Mouse (Mus musculus) heart, postnatal 0 days (tissue): ENCODE measurements around the gene Numa1. TPM values are rescaled to one million over a fixed set of nuclear protein-coding genes. Genes with fewer than 3 reads are reported as not detected.

ENCODE experiments used
- ATAC-seq: fragments of 200-750 bp; cut with Nextera tagmentation; 2 replicates; pipeline ENCODE4 v1.8.0; 2017; ENCODE audit warnings: low read depth, moderate number of reproducible peaks, moderate library complexity; ENCODE audit not compliant: insufficient read depth
- DNase-seq: peaks from one replicate; pipeline ENCODE4 v3.0.0-alpha.2; 2016; ENCODE audit warnings: low spot score
- H3K27ac ChIP-seq: fragments of 300-500 bp; sonication (generic); 2 replicates; pipeline ENCODE4 v1.5.1; 2014; ENCODE audit warnings: low read depth, mild to moderate bottlenecking
- H3K27me3 ChIP-seq: fragments of 300-500 bp; sonication (generic); 2 replicates; pipeline ENCODE4 v1.6.1; 2014; ENCODE audit warnings: low read length, mixed read lengths; ENCODE audit not compliant: control insufficient read depth, insufficient read depth
- H3K36me3 ChIP-seq: fragments of 300-500 bp; sonication (generic); replicated peaks from 2 replicates; pipeline ENCODE4 v1.6.1; 2014; ENCODE audit warnings: low read length, mixed read lengths; ENCODE audit not compliant: control insufficient read depth, insufficient read depth
- H3K4me1 ChIP-seq: fragments of 300-500 bp; sonication (generic); 2 replicates; pipeline ENCODE4 v1.6.1; 2014; ENCODE audit warnings: antibody characterized with exemption; ENCODE audit not compliant: control insufficient read depth, insufficient read depth
- H3K4me2 ChIP-seq: fragments of 300-500 bp; sonication (generic); 2 replicates; pipeline ENCODE4 v1.6.1; 2014; ENCODE audit warnings: low read depth, mild to moderate bottlenecking, low read length, moderate library complexity
- H3K4me3 ChIP-seq: fragments of 300-500 bp; sonication (generic); 2 replicates; pipeline ENCODE4 v1.5.1; 2014; ENCODE audit warnings: low read depth, low read length
- H3K9ac ChIP-seq: fragments of 300-500 bp; sonication (generic); replicated peaks from 2 replicates; pipeline ENCODE4 v1.6.1; 2014; ENCODE audit warnings: low read depth, low read length, mixed read lengths
- H3K9me3 ChIP-seq: fragments of 300-500 bp; sonication (generic); replicated peaks from 2 replicates; pipeline ENCODE4 v1.6.1; 2016; ENCODE audit warnings: low read length; ENCODE audit not compliant: control insufficient read depth
- CTCF ChIP-seq: IDR thresholded peaks from 2 replicates; pipeline ENCODE4 v1.5.1; 2016; ENCODE audit warnings: antibody characterized with exemption, control low read depth, low read depth
- EP300 ChIP-seq: IDR thresholded peaks from 2 replicates; pipeline ENCODE4 v1.6.1; 2016; ENCODE audit warnings: antibody characterized with exemption, low read depth
- WGBS: fragments of 180-500 bp; shearing (Covaris S2); extraction: QIAGEN DNeasy Blood & Tissue Kit; methylation state at CpG from one replicate; pipeline ENCODE4 v1.1.7; 2014; 5-methylcytosine and 5-hydroxymethylcytosine counted together
- polyA plus RNA-seq: library from polyadenylated mRNA; unstranded; fragments of >200 nt; fragmentation: Nextera tagmentation; extraction: Ambion mirVana; gene quantifications from 2 replicates; pipeline ENCODE4 v1.2.1, GENCODE M21; 2015
- total RNA-seq: library from RNA; depleted of rRNA; stranded (reverse); fragments of >200 nt; gene quantifications from 2 replicates; pipeline ENCODE4 v1.2.3, GENCODE M21; 2014; ENCODE audit warnings: low replicate concordance

Numa1 gene
- total and polyA plus RNA-seq, 2 experiments from 2014 or later = 23.4 to 75.3 TPM

DNA sequence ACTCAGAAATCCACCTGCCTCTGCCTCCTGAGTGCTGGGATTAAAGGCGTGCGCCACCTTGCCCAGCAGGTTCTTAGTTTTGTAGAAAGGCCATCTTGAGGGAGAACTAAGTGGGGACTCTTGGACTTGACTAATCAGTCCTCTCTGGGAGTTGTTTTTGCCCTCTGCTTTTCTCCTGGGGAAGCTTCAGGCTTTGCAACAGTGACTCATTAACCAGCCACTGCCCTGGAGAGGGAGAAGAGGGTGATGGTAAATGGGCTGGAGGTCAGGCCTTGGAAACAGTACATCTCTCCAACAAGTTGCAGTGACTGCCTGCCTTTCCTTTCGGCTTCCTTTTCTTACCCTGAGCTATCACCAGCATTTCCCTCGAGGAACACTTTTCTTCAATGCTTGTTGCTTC, 30.6 kb downstream of the Numa1 start:
- DNase-seq = no peak
- no peaks in the 10 kb centered on the region for H3K27me3 ChIP-seq
- no peaks in the 10 kb centered on the region for H3K36me3 ChIP-seq
- no peak overlapping the region for H3K9ac ChIP-seq
- H3K4me2 ChIP-seq = no peak overlapping the region
- no peaks in the 10 kb centered on the region for H3K9me3 ChIP-seq
- ATAC-seq = no peak
- no peak overlapping the region for H3K27ac ChIP-seq
- TF ChIP-seq CTCF (no peak), EP300 (no peak)
- no peak overlapping the region for H3K4me3 ChIP-seq
- WGBS = 80% methylated on average over 4 of the region's 4 CpGs
- H3K4me1 ChIP-seq = peaks cover 10% of the 10 kb centered on the region

DNA sequence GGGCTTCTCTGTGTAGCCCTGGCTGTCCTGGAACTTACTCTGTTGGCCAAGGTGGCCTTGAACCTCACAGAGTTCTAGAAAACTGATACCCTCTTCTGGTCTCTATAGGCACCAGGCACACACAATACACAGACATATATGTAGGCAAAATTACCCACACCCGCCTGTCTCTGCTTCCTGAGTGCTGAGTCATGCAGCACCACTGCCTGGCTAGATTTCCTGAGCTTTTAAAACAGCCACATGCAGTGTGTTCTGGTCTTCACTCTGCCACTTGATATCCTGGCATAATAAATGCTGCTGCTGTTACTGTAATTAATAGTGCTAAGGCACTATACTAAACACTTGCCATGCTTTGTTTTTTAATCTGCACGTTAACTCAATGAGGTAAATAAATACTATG, 31.7 kb downstream of the Numa1 start:
- no peak for ATAC-seq
- no peaks in the 10 kb centered on the region for H3K9me3 ChIP-seq
- peaks cover 11% of the 10 kb centered on the region for H3K4me1 ChIP-seq
- no peak overlapping the region for H3K4me2 ChIP-seq
- 56% methylated on average over 2 of the region's 2 CpGs for WGBS
- no peak for DNase-seq
- no peak overlapping the region for H3K4me3 ChIP-seq
- H3K27ac ChIP-seq = no peak overlapping the region
- TF ChIP-seq EP300 = no peak
- no peak for TF ChIP-seq CTCF
- no peak overlapping the region for H3K9ac ChIP-seq
- no peaks in the 10 kb centered on the region for H3K27me3 ChIP-seq
- H3K36me3 ChIP-seq = no peaks in the 10 kb centered on the region

DNA sequence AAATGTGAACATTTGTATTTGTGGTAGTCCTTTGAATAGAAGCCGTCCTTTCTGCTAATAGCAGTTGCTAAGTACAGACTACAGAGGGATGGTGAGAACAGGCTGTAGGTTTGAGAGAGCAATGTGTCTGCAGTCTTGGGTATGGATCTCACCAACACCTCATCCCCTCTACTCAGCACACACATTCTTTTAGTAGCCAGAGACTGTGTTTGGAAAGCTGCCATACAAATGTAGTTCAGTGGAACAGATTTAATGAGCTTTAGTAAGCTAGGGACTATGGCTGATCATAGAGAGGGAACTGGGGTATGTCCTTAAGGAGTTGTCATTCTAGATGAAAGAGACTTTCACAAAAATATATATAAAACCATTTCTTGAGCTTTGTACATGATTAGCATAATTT, 33.3 kb downstream of the Numa1 start:
- no peak for TF ChIP-seq CTCF
- TF ChIP-seq EP300 = no peak
- no peak overlapping the region; the same call in 1 of the 2 replicates for H3K27ac ChIP-seq
- 39% methylated on average over 1 of the region's 1 CpGs for WGBS

DNA sequence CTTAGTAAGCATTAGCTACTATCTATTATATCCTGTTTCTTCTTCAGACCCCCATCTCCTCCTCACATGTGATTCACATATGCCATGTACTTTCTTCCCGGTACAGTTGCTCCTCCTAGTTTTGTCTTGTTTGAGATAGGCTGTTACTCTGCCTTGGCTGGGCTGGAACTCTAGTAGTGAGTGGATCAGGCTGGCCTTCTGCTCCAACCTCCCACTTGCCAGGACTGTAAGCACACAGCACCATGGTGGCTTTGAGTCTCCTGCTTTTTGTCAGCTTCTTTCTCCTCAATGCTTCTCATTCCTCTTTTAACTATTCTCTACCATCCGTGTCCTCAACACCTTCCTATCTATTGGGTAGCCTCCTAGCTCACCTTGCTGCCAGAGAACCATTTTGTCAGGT, 34.8 kb downstream of the Numa1 start:
- Histone ChIP-seq H3K4me1 (peaks cover 26% of the 10 kb centered on the region), H3K27me3 (no peaks in the 10 kb centered on the region), H3K36me3 (no peaks in the 10 kb centered on the region), H3K9ac (no peak overlapping the region), H3K9me3 (no peaks in the 10 kb centered on the region), H3K27ac (peak overlapping the region; percentile 96; the same call in 1 of the 2 replicates), H3K4me2 (0 out of 2 replicates have a peak overlapping the region, but pooled peaks have one; percentile 77), H3K4me3 (no peak overlapping the region)
- WGBS = 60% methylated on average over 2 of the region's 2 CpGs
- DNase-seq (no peak), ATAC-seq (no peak)
- no peak for TF ChIP-seq EP300
- TF ChIP-seq CTCF = no peak

More for the DNA sequence above, 33.3 kb downstream of the Numa1 start:
- H3K9me3 ChIP-seq = no peaks in the 10 kb centered on the region
- no peaks in the 10 kb centered on the region for H3K27me3 ChIP-seq
- no peak for ATAC-seq
- no peak for DNase-seq
- no peak overlapping the region for H3K9ac ChIP-seq
- no peaks in the 10 kb centered on the region for H3K36me3 ChIP-seq
- H3K4me3 ChIP-seq = no peak overlapping the region
- H3K4me1 ChIP-seq = peaks cover 16% of the 10 kb centered on the region
- H3K4me2 ChIP-seq = no peak overlapping the region

DNA sequence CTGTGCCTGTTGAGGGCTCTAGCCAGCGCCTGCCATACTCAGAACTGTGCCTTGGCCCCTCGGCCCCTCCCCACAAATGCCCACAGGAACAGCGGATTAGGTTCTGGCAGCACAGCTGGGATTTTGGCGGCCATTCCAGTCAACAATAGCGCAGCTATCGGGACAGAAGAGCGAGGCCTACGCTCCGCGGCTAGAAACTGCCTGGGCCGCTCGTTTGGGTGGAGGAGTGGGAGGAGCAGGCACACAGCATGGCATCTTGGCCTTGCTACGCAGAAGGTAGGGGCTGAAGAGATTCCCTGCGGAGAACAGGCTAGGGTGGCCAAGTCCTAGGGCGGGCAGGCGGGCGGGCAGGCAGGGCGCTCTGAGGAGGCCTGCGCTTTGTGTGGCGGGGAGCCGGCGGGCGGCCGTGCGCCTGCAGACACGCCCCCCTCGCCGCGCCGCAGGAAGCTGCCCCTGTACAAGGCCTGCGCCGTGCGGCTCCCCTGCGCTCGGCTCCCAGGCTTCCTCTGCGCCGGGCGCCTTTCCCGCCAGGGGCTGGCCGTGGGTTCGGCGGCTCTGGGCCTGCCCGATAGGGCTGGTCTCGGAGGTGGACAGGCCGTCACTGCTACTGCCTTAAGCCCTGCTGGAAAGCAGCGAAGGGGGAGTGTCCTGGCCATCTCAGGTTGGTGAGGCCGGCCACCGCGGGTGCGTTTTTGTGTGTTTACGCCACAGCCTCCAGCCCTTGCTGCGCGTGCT, 36.0 kb downstream of the Numa1 start:
- peak overlapping the region; percentile 73 for H3K4me3 ChIP-seq
- peak overlapping the region; percentile 86 for H3K9ac ChIP-seq
- ATAC-seq (peak; percentile 83), DNase-seq (peak; percentile 77)
- H3K36me3 ChIP-seq = no peaks in the 10 kb centered on the region
- WGBS = 0% methylated on average over 49 of the region's 53 CpGs
- TF ChIP-seq EP300 = no peak
- no peak for TF ChIP-seq CTCF
- peak overlapping the region; percentile 77 for H3K4me2 ChIP-seq
- H3K4me1 ChIP-seq = peaks cover 36% of the 10 kb centered on the region
- H3K27me3 ChIP-seq = no peaks in the 10 kb centered on the region
- peak overlapping the region; percentile 96 for H3K27ac ChIP-seq
- no peaks in the 10 kb centered on the region for H3K9me3 ChIP-seq

DNA sequence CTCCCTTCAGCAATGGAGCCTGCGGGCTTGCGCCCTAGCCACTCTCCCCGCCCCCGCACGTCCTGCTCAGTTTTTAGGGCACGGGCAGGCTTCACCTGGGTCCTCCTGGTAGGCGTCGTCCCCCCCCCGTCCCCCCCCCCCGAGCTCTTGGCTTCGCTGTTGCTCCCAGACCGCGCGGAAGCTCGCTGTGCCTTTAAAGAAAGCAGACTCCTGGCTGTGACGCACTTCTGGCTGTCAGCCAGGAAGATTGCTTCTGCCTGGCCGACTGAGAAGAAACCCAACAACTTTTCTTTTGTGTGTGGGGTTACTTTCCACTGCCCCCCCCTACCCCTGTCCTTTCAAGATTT, 36.5 kb downstream of the Numa1 start:
- no peak for TF ChIP-seq EP300
- TF ChIP-seq CTCF = no peak
- ATAC-seq = peak; percentile 72

More for the DNA sequence above, 36.5 kb downstream of the Numa1 start:
- 2% methylated on average over 13 of the region's 17 CpGs for WGBS
- Histone ChIP-seq H3K36me3 (no peaks in the 10 kb centered on the region), H3K4me1 (peaks cover 36% of the 10 kb centered on the region), H3K27ac (peak overlapping the region; percentile 96), H3K4me3 (peak overlapping the region; percentile 73), H3K9me3 (no peaks in the 10 kb centered on the region), H3K9ac (peak overlapping the region; percentile 86), H3K4me2 (peak overlapping the region; percentile 77), H3K27me3 (no peaks in the 10 kb centered on the region)
- peak; percentile 86 for DNase-seq
